Mouse (Mus musculus) brain, embryonic 18.5 days (tissue): ENCODE measurements around the gene Gm21921.
"Not testable (repeated sequence)": the region's sequence is repeated elsewhere in the genome, so short reads cannot be mapped to it uniquely, and the experiment has no call there.

Source experiments
- DNase-seq: peaks from one replicate; pipeline ENCODE4 v3.0.0-alpha.2; 2012; ENCODE audit warnings: low read depth, low spot score

The Gm21921 gene

GRCm38 (mm10) chrY:24796143-24796542 lies at the start of gene Gm21921:
Gene Gm21921 (minus strand): TSS chrY:24796243.
- DNase-seq: not testable (repeated sequence)
